In the genomic region with DNA sequence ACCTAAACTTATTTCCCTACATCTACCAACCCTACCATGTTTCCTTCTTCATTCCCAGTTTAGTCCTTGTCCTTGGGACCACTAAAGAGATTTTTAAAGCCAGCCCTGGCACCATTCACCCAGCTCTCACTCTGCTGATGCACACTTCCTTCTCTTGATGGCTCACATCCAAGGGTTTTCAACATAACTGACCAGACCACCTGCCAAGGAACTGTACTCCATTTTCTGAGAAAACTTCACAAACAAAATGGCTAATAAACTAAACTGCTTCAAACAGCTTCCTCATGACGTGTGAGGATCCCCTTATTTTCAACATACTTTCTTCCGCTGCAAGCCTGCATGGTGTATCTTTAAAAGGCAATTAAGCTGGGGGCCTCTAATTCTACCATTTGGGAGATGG, we compare ENCODE assay signal across 27 mouse cellular contexts. TPM values are rescaled to one million over a fixed set of nuclear protein-coding genes. Genes with fewer than 3 reads are reported as not detected.
DNase-seq lines count a peak whose midpoint lies in the region; ATAC-seq and TF ChIP-seq lines count a peak whose summit lies in the region.
"Had no signal": no experiment of that assay in that cellular context is flagged by ENCODE, and none has a peak within 500 bp of the region (broad histone marks: within the 10 kb centered on the region; RNA-seq: fewer than 3 reads in every experiment).

No protein-coding gene starts in this region.

- no peak overlapping the region for H3K9ac ChIP-seq in lung, postnatal 0 days (replicated peaks; ENCODE audit: low read depth)
- H3K9ac ChIP-seq: embryonic facial prominence, embryonic 12.5 days; embryonic facial prominence, embryonic 15.5 days; forebrain, postnatal 0 days; heart, embryonic 12.5 days; heart, embryonic 15.5 days; hindbrain, embryonic 14.5 days had no signal

- no peak overlapping the region for H3K4me2 ChIP-seq in lung, postnatal 0 days (replicated peaks; ENCODE audit: low read depth, low read length)
- H3K4me2 ChIP-seq: embryonic facial prominence, embryonic 12.5 days; embryonic facial prominence, embryonic 15.5 days; heart, embryonic 12.5 days; heart, embryonic 15.5 days; hindbrain, embryonic 14.5 days had no signal

- DNase-seq in cerebellum, adult 11-12 months: peak; percentile 34
- DNase-seq in cerebellum, postnatal 25 days: no peak
- DNase-seq in lung, postnatal 0 days (ENCODE audit: low spot score): peak; percentile 60
- no peak for DNase-seq in lung, adult 2 months
- DNase-seq: adrenal gland, adult 8-10 months; cerebellum, adult 9-10 months; cerebellum, postnatal 14 days; forebrain, postnatal 0 days; gastrocnemius, adult 2 months; gastrocnemius, postnatal 14 days; heart, adult 18-20 months; heart, postnatal 10 days; heart, postnatal 36 days had no signal

- H3K4me1 ChIP-seq in lung, postnatal 0 days (ENCODE audit: insufficient read depth, low read depth, low read length): peaks cover 16% of the 10 kb centered on the region; the same call in 1 of the 2 replicates
- peaks cover 12% of the 10 kb centered on the region for H3K4me1 ChIP-seq in lung, adult 2 months (ENCODE audit: control insufficient read depth, insufficient read depth, low read length)

- H3K9me3 ChIP-seq in lung, postnatal 0 days (ENCODE audit: low read length): no peaks in the 10 kb centered on the region
- H3K9me3 ChIP-seq: embryonic facial prominence, embryonic 12.5 days; embryonic facial prominence, embryonic 15.5 days; heart, embryonic 12.5 days; heart, embryonic 15.5 days; hindbrain, embryonic 10.5 days had no signal

- no peak for TF ChIP-seq CTCF in lung, postnatal 0 days (IDR thresholded peaks at IDR 0.05)
- TF ChIP-seq CTCF in lung, adult 2 months (IDR thresholded peaks at IDR 0.05; ENCODE audit: insufficient read depth, low read length): no peak

- no peak for TF ChIP-seq EP300 in lung, postnatal 0 days (IDR thresholded peaks at IDR 0.05)

- no peak for TF ChIP-seq POLR2A in lung, adult 2 months (IDR thresholded peaks at IDR 0.05; ENCODE audit: borderline replicate concordance, extremely low read depth, low read depth, low read length)

- 29% methylated on average over 2 of the region's 2 CpGs for WGBS in lung, postnatal 0 days
- WGBS in lung, adult 2 months: 45% methylated on average over 2 of the region's 2 CpGs

- no peaks in the 10 kb centered on the region for H3K27me3 ChIP-seq in lung, postnatal 0 days (replicated peaks; ENCODE audit: insufficient read depth, low read length)
- H3K27me3 ChIP-seq: heart, embryonic 12.5 days; heart, embryonic 15.5 days had no signal

- no peak for ATAC-seq in lung, postnatal 0 days
- peak; percentile 14 for ATAC-seq in granulocyte monocyte progenitor cell, adult 5-6 weeks (replicated peaks; ENCODE audit: poor library complexity, severe bottlenecking)
- no peak for ATAC-seq in megakaryocyte progenitor cell, adult 5-6 weeks (replicated peaks; ENCODE audit: poor library complexity)
- ATAC-seq: CD4-positive, CD25-positive, alpha-beta regulatory T cell, adult 4 months; forebrain, embryonic 14.5 days; forebrain, postnatal 0 days; hindbrain, postnatal 0 days; inflammation-experienced regulatory T-cells, adult 6 months; intestine, embryonic 16.5 days had no signal

- H3K4me3 ChIP-seq in lung, postnatal 0 days (ENCODE audit: low read depth, low read length): no peak overlapping the region
- no peak overlapping the region for H3K4me3 ChIP-seq in lung, adult 2 months (replicated peaks; ENCODE audit: extremely low read depth, low read depth, low read length)
- H3K4me3 ChIP-seq: embryonic facial prominence, embryonic 12.5 days; embryonic facial prominence, embryonic 15.5 days; gastrocnemius, adult 2 months; heart, embryonic 12.5 days; heart, embryonic 15.5 days had no signal

- peaks cover 11% of the 10 kb centered on the region for H3K36me3 ChIP-seq in lung, postnatal 0 days (ENCODE audit: insufficient read depth, low read length)

- peak overlapping the region; percentile 99; the same call in 1 of the 2 replicates for H3K27ac ChIP-seq in lung, postnatal 0 days (ENCODE audit: low read length)
- H3K27ac ChIP-seq: embryonic facial prominence, embryonic 15.5 days; hindbrain, embryonic 10.5 days; hindbrain, embryonic 14.5 days had no signal

RNA-seq across cellular contexts. Expression of a gene that starts 1.4 kb away (rescaled TPM):
- polyA plus RNA-seq in lung, postnatal 0 days (2015; fragmentation: Nextera tagmentation; extraction: Ambion mirVana): 96.0 and 116 TPM in 2 replicates
- 289 and 356 TPM in 2 replicates for polyA plus RNA-seq in lung, adult 2 months (2012; rRNA removed)
- total RNA-seq in granulocyte monocyte progenitor cell, adult 5-6 weeks (2014; fragmentation: Nextera tagmentation): 93.9 and 97.0 TPM in 2 replicates
- total RNA-seq in granulocyte monocyte progenitor cell, adult 5-6 weeks (2017): 19.0 and 35.1 TPM in 2 replicates
- 44.5 and 44.9 TPM in 2 replicates for total RNA-seq in megakaryocyte progenitor cell, adult 5-6 weeks (2015)
- 15.6 and 20.1 TPM in 2 replicates for total RNA-seq in megakaryocyte progenitor cell, adult 5-6 weeks (2017)

RNA-seq across cellular contexts. Expression of a gene that starts 6.5 kb away (rescaled TPM):
- polyA plus RNA-seq in lung, postnatal 0 days (2015; fragmentation: Nextera tagmentation; extraction: Ambion mirVana): 878 and 910 TPM in 2 replicates
- 415 and 591 TPM in 2 replicates for polyA plus RNA-seq in lung, adult 2 months (2012; rRNA removed)
- 2,601 and 5,139 TPM in 2 replicates for total RNA-seq in granulocyte monocyte progenitor cell, adult 5-6 weeks (2014; fragmentation: Nextera tagmentation)
- total RNA-seq in granulocyte monocyte progenitor cell, adult 5-6 weeks (2017): 2,496 and 4,245 TPM in 2 replicates
- total RNA-seq in megakaryocyte progenitor cell, adult 5-6 weeks (2015): 2,968 and 3,129 TPM in 2 replicates
- 2,070 and 2,265 TPM in 2 replicates for total RNA-seq in megakaryocyte progenitor cell, adult 5-6 weeks (2017)

RNA-seq across cellular contexts. Expression of a gene that starts 7.3 kb away (rescaled TPM):
- 74.9 and 82.0 TPM in 2 replicates for polyA plus RNA-seq in lung, postnatal 0 days (2015; fragmentation: Nextera tagmentation; extraction: Ambion mirVana)
- 177 and 239 TPM in 2 replicates for polyA plus RNA-seq in lung, adult 2 months (2012; rRNA removed)
- 15.8 and 21.3 TPM in 2 replicates for total RNA-seq in granulocyte monocyte progenitor cell, adult 5-6 weeks (2014; fragmentation: Nextera tagmentation)
- total RNA-seq in granulocyte monocyte progenitor cell, adult 5-6 weeks (2017): 14.9 and 15.8 TPM in 2 replicates
- 8.6 and 8.9 TPM in 2 replicates for total RNA-seq in megakaryocyte progenitor cell, adult 5-6 weeks (2015)
- 11.4 and 16.6 TPM in 2 replicates for total RNA-seq in megakaryocyte progenitor cell, adult 5-6 weeks (2017)
- total RNA-seq: common myeloid progenitor, adult 5-6 weeks had no signal
- polyA plus RNA-seq: CD4-positive, CD25-positive, alpha-beta regulatory T cell, adult 4 months; inflammation-experienced regulatory T-cells, adult 6 months had no signal

RNA-seq across cellular contexts. Expression of a gene that starts 9.8 kb away (rescaled TPM):
- polyA plus RNA-seq in lung, postnatal 0 days (2015; fragmentation: Nextera tagmentation; extraction: Ambion mirVana): 1.7 and 1.8 TPM in 2 replicates
- 6.7 and 7.1 TPM in 2 replicates for polyA plus RNA-seq in lung, adult 2 months (2012; rRNA removed)
- total RNA-seq in granulocyte monocyte progenitor cell, adult 5-6 weeks (2014; fragmentation: Nextera tagmentation): 33.2 and 45.1 TPM in 2 replicates
- 10.5 and 16.4 TPM in 2 replicates for total RNA-seq in granulocyte monocyte progenitor cell, adult 5-6 weeks (2017)
- 14.2 and 14.4 TPM in 2 replicates for total RNA-seq in megakaryocyte progenitor cell, adult 5-6 weeks (2015)
- 9.7 and 11.2 TPM in 2 replicates for total RNA-seq in megakaryocyte progenitor cell, adult 5-6 weeks (2017)

RNA-seq across cellular contexts. Expression of a gene that starts 13.6 kb away (rescaled TPM):
- 45.1 and 49.6 TPM in 2 replicates for polyA plus RNA-seq in lung, postnatal 0 days (2015; fragmentation: Nextera tagmentation; extraction: Ambion mirVana)
- polyA plus RNA-seq in lung, adult 2 months (2012; rRNA removed): 537 and 555 TPM in 2 replicates
- 19.2 and 20.0 TPM in 2 replicates for total RNA-seq in granulocyte monocyte progenitor cell, adult 5-6 weeks (2014; fragmentation: Nextera tagmentation)
- total RNA-seq in granulocyte monocyte progenitor cell, adult 5-6 weeks (2017): 18.4 and 20.4 TPM in 2 replicates
- 11.0 and 14.7 TPM in 2 replicates for total RNA-seq in megakaryocyte progenitor cell, adult 5-6 weeks (2015)
- 14.5 and 22.1 TPM in 2 replicates for total RNA-seq in megakaryocyte progenitor cell, adult 5-6 weeks (2017)

Comparison
In these comparisons a context has a peak if more than half of its experiments do, and no peak if none do; other contexts are left out.
1. DNase-seq: peak in cerebellum, adult 11-12 months (single experiment) and lung, postnatal 0 days (single experiment); none in cerebellum, postnatal 25 days (0 of 2) and lung, adult 2 months (single experiment).